Mouse (Mus musculus) colon, adult 2 months (tissue): Measurements from ENCODE around the gene Itpr2. TPM values are rescaled to one million over a fixed set of nuclear protein-coding genes. Genes with fewer than 3 reads are reported as not detected.

Experiments
- polyA plus RNA-seq: library from polyadenylated mRNA; depleted of rRNA; stranded (reverse); fragments of >200 nt; gene quantifications from 2 replicates; pipeline ENCODE4 v1.2.3, GENCODE M21; 2012; rRNA removed

The Itpr2 gene
- 5.5 and 6.6 TPM in 2 replicates for polyA plus RNA-seq

GRCm38 (mm10) chr6:146501866-146502804 lies at the start of gene Itpr2:
Gene Itpr2 (minus strand): TSS chr6:146502223.

Other genes starting within 250 kb of the Itpr2 start
- 65.8 and 80.2 TPM in 2 replicates for gene Fgfr1op2, start 75.0 kb upstream of the Itpr2 start, polyA plus RNA-seq
- 7.3 and 7.5 TPM in 2 replicates for gene Ints13, start 75.6 kb upstream of the Itpr2 start, polyA plus RNA-seq
- gene Med21, start 140.3 kb upstream of the Itpr2 start, polyA plus RNA-seq, result 14.6 and 17.9 TPM in 2 replicates
- gene Tm7sf3, start 140.6 kb upstream of the Itpr2 start, polyA plus RNA-seq, result 18.1 and 20.9 TPM in 2 replicates
- 6.9 TPM in 2 replicates for gene Stk38l, start 222.8 kb upstream of the Itpr2 start, polyA plus RNA-seq